Mouse (Mus musculus): Measurements from ENCODE around the gene Gm49354. TPM values are rescaled to one million over a fixed set of nuclear protein-coding genes. Genes with fewer than 3 reads are reported as not detected.

Gene Gm49354
- not detected for polyA plus RNA-seq (2014; fragmentation: Illumina TruSeq; extraction: RNeasy Lipid Tissue Mini Kit (QIAGEN cat#74804))

GRCm38 (mm10) chr13:59782145-59782544 is at the start of gene Gm49354:
Gm49354 (minus strand) TSS chr13:59782245.

GRCm38 (mm10) chr13:59822507-59823462 is 40.7 kb upstream of the Gm49354 start, which contains the start of gene Tut7:
Tut7 (minus strand) TSS chr13:59823147.

GRCm38 (mm10) chr13:59769296-59770163 is 12.5 kb downstream of the Gm49354 start, which contains the start of gene Isca1:
Isca1 (minus strand) TSS chr13:59769810.

GRCm38 (mm10) chr13:59746711-59747110 is 35.3 kb downstream of the Gm49354 start, which contains the start of gene 1700014D04Rik:
1700014D04Rik (minus strand) TSS chr13:59746752.

GRCm38 (mm10) chr13:59731652-59732051 is 50.4 kb downstream of the Gm49354 start, which contains the start of gene Spata31d1d:
Spata31d1d (minus strand) TSS chr13:59731752.

GRCm38 (mm10) chr13:59711984-59712383 is 70.1 kb downstream of the Gm49354 start, which contains the start of gene Spata31d1b:
Spata31d1b (plus strand) TSS chr13:59712284.

GRCm38 (mm10) chr13:59710230-59710629 is 71.8 kb downstream of the Gm49354 start, which contains the start of gene Spata31d1a:
Spata31d1a (minus strand) TSS chr13:59710330.

Other genes with a start within 250 kb of the Gm49354 start
- 42.8 TPM for gene Agtpbp1, start 197.0 kb downstream of the Gm49354 start, polyA plus RNA-seq (2014; fragmentation: Illumina TruSeq; extraction: RNeasy Lipid Tissue Mini Kit (QIAGEN cat#74804))
- gene Naa35, start 197.0 kb downstream of the Gm49354 start, polyA plus RNA-seq (2014; fragmentation: Illumina TruSeq; extraction: RNeasy Lipid Tissue Mini Kit (QIAGEN cat#74804)): 274 TPM
- 15.3 TPM for gene Golm1, start 106.4 kb downstream of the Gm49354 start, polyA plus RNA-seq (2014; fragmentation: Illumina TruSeq; extraction: RNeasy Lipid Tissue Mini Kit (QIAGEN cat#74804))
- gene 4921517D22Rik, start 88.1 kb downstream of the Gm49354 start, polyA plus RNA-seq (2014; fragmentation: Illumina TruSeq; extraction: RNeasy Lipid Tissue Mini Kit (QIAGEN cat#74804)): not detected
- gene Spata31d1a, start 71.9 kb downstream of the Gm49354 start, polyA plus RNA-seq (2014; fragmentation: Illumina TruSeq; extraction: RNeasy Lipid Tissue Mini Kit (QIAGEN cat#74804)): not detected
- not detected for gene Spata31d1b, start 70.0 kb downstream of the Gm49354 start, polyA plus RNA-seq (2014; fragmentation: Illumina TruSeq; extraction: RNeasy Lipid Tissue Mini Kit (QIAGEN cat#74804))
- gene Spata31d1d, start 50.5 kb downstream of the Gm49354 start, polyA plus RNA-seq (2014; fragmentation: Illumina TruSeq; extraction: RNeasy Lipid Tissue Mini Kit (QIAGEN cat#74804)): not detected
- not detected for gene 1700014D04Rik, start 35.5 kb downstream of the Gm49354 start, polyA plus RNA-seq (2014; fragmentation: Illumina TruSeq; extraction: RNeasy Lipid Tissue Mini Kit (QIAGEN cat#74804))
- 95.0 TPM for gene Isca1, start 12.4 kb downstream of the Gm49354 start, polyA plus RNA-seq (2014; fragmentation: Illumina TruSeq; extraction: RNeasy Lipid Tissue Mini Kit (QIAGEN cat#74804))
- gene Tut7, start 40.9 kb upstream of the Gm49354 start, polyA plus RNA-seq (2014; fragmentation: Illumina TruSeq; extraction: RNeasy Lipid Tissue Mini Kit (QIAGEN cat#74804)): 169 TPM